Mouse (Mus musculus): ENCODE measurements around the gene Nfkb1. TPM values are rescaled to one million over a fixed set of nuclear protein-coding genes. Genes with fewer than 3 reads are reported as not detected.

Nfkb1 gene
- polyA plus RNA-seq, 1 experiment from 2014 or later: 22.6 TPM

GRCm38 (mm10) chr3:135689773-135690567, 1.4 kb downstream of the Nfkb1 start:
- H3K4me2 ChIP-seq (ENCODE audit: low read depth, low read length): peak overlapping the region; percentile 81
- no peak for ATAC-seq (ENCODE audit: insufficient read depth, low FRiP score)
- no peaks in the 10 kb centered on the region for H3K27me3 ChIP-seq (ENCODE audit: control insufficient read depth, insufficient read depth, low read length)
- H3K4me1 ChIP-seq (ENCODE audit: control insufficient read depth, insufficient read depth, low read length): peaks cover 28% of the 10 kb centered on the region
- H3K9ac ChIP-seq (ENCODE audit: low read length): peak overlapping the region; percentile 100
- peak overlapping the region; percentile 91 for H3K4me3 ChIP-seq (replicated peaks; ENCODE audit: low read length)
- H3K27ac ChIP-seq (ENCODE audit: low read length): peak overlapping the region; percentile 96
- 31% methylated on average over 10 of the region's 10 CpGs for WGBS
- no peaks in the 10 kb centered on the region for H3K36me3 ChIP-seq (ENCODE audit: control insufficient read depth, insufficient read depth, low read length)
- no peaks in the 10 kb centered on the region for H3K9me3 ChIP-seq (replicated peaks; ENCODE audit: control insufficient read depth, low read length)

- Histone ChIP-seq H3K27me3 (ENCODE audit: control insufficient read depth, insufficient read depth, low read length) (no peaks in the 10 kb centered on the region), H3K9me3 (replicated peaks; ENCODE audit: control insufficient read depth, low read length) (no peaks in the 10 kb centered on the region), H3K4me2 (ENCODE audit: low read depth, low read length) (peak overlapping the region; percentile 81), H3K27ac (ENCODE audit: low read length) (0 out of 2 replicates have a peak overlapping the region, but pooled peaks have one; percentile 11), H3K4me1 (ENCODE audit: control insufficient read depth, insufficient read depth, low read length) (peaks cover 28% of the 10 kb centered on the region), H3K36me3 (ENCODE audit: control insufficient read depth, insufficient read depth, low read length) (no peaks in the 10 kb centered on the region), H3K4me3 (replicated peaks; ENCODE audit: low read length) (peak overlapping the region; percentile 91), H3K9ac (ENCODE audit: low read length) (peak overlapping the region; percentile 43)
- WGBS: 26% methylated on average over 11 of the region's 11 CpGs
- ATAC-seq (ENCODE audit: insufficient read depth, low FRiP score): no peak
Measured at GRCm38 (mm10) chr3:135688970-135689772, 2.2 kb downstream of the Nfkb1 start.

- H3K4me2 ChIP-seq (ENCODE audit: low read depth, low read length): no peak overlapping the region
- H3K4me3 ChIP-seq (replicated peaks; ENCODE audit: low read length): no peak overlapping the region
- no peak for ATAC-seq (ENCODE audit: insufficient read depth, low FRiP score)
- no peaks in the 10 kb centered on the region for H3K27me3 ChIP-seq (ENCODE audit: control insufficient read depth, insufficient read depth, low read length)
- no peak overlapping the region for H3K9ac ChIP-seq (ENCODE audit: low read length)
- peaks cover 34% of the 10 kb centered on the region for H3K4me1 ChIP-seq (ENCODE audit: control insufficient read depth, insufficient read depth, low read length)
- no peaks in the 10 kb centered on the region for H3K36me3 ChIP-seq (ENCODE audit: control insufficient read depth, insufficient read depth, low read length)
- 67% methylated on average over 9 of the region's 9 CpGs for WGBS
- no peaks in the 10 kb centered on the region for H3K9me3 ChIP-seq (replicated peaks; ENCODE audit: control insufficient read depth, low read length)
- no peak overlapping the region for H3K27ac ChIP-seq (ENCODE audit: low read length)
Measured at GRCm38 (mm10) chr3:135687965-135688364, 3.4 kb downstream of the Nfkb1 start.

GRCm38 (mm10) chr3:135686419-135686818, 4.9 kb downstream of the Nfkb1 start:
- Histone ChIP-seq H3K36me3 (ENCODE audit: control insufficient read depth, insufficient read depth, low read length) (no peaks in the 10 kb centered on the region), H3K4me2 (ENCODE audit: low read depth, low read length) (no peak overlapping the region), H3K27ac (ENCODE audit: low read length) (no peak overlapping the region; the same call in 1 of the 2 replicates), H3K4me1 (ENCODE audit: control insufficient read depth, insufficient read depth, low read length) (peaks cover 38% of the 10 kb centered on the region), H3K27me3 (ENCODE audit: control insufficient read depth, insufficient read depth, low read length) (no peaks in the 10 kb centered on the region), H3K9me3 (replicated peaks; ENCODE audit: control insufficient read depth, low read length) (no peaks in the 10 kb centered on the region), H3K9ac (ENCODE audit: low read length) (no peak overlapping the region), H3K4me3 (replicated peaks; ENCODE audit: low read length) (no peak overlapping the region)
- no peak for ATAC-seq (ENCODE audit: insufficient read depth, low FRiP score)
- WGBS: 47% methylated on average over 5 of the region's 5 CpGs

- peaks cover 34% of the 10 kb centered on the region for H3K4me1 ChIP-seq (ENCODE audit: control insufficient read depth, insufficient read depth, low read length)
- no peaks in the 10 kb centered on the region for H3K36me3 ChIP-seq (ENCODE audit: control insufficient read depth, insufficient read depth, low read length)
- no peaks in the 10 kb centered on the region for H3K9me3 ChIP-seq (replicated peaks; ENCODE audit: control insufficient read depth, low read length)
- ATAC-seq (ENCODE audit: insufficient read depth, low FRiP score): no peak
- WGBS: 60% methylated on average over 6 of the region's 6 CpGs
- no peak overlapping the region for H3K27ac ChIP-seq (ENCODE audit: low read length)
- H3K9ac ChIP-seq (ENCODE audit: low read length): no peak overlapping the region; the same call in 1 of the 2 replicates
- no peaks in the 10 kb centered on the region for H3K27me3 ChIP-seq (ENCODE audit: control insufficient read depth, insufficient read depth, low read length)
- H3K4me2 ChIP-seq (ENCODE audit: low read depth, low read length): no peak overlapping the region
- no peak overlapping the region for H3K4me3 ChIP-seq (replicated peaks; ENCODE audit: low read length)
Measured at GRCm38 (mm10) chr3:135683275-135683674, 8.1 kb downstream of the Nfkb1 start.

- peak overlapping the region; percentile 41 for H3K27ac ChIP-seq (ENCODE audit: low read length)
- ATAC-seq (ENCODE audit: insufficient read depth, low FRiP score): 0 out of 2 replicates have a peak, but pooled peaks have one; percentile 53
- WGBS: 29% methylated on average over 3 of the region's 3 CpGs
- H3K4me1 ChIP-seq (ENCODE audit: control insufficient read depth, insufficient read depth, low read length): peaks cover 30% of the 10 kb centered on the region
- H3K9me3 ChIP-seq (replicated peaks; ENCODE audit: control insufficient read depth, low read length): no peaks in the 10 kb centered on the region
- H3K27me3 ChIP-seq (ENCODE audit: control insufficient read depth, insufficient read depth, low read length): no peaks in the 10 kb centered on the region
- H3K4me3 ChIP-seq (replicated peaks; ENCODE audit: low read length): no peak overlapping the region
- H3K9ac ChIP-seq (ENCODE audit: low read length): no peak overlapping the region
- no peaks in the 10 kb centered on the region for H3K36me3 ChIP-seq (ENCODE audit: control insufficient read depth, insufficient read depth, low read length)
- H3K4me2 ChIP-seq (ENCODE audit: low read depth, low read length): no peak overlapping the region
Measured at GRCm38 (mm10) chr3:135682240-135682639, 9.1 kb downstream of the Nfkb1 start.

GRCm38 (mm10) chr3:135681272-135681783, 10.0 kb downstream of the Nfkb1 start:
- Histone ChIP-seq H3K36me3 (ENCODE audit: control insufficient read depth, insufficient read depth, low read length) (no peaks in the 10 kb centered on the region), H3K9ac (ENCODE audit: low read length) (no peak overlapping the region), H3K4me2 (ENCODE audit: low read depth, low read length) (no peak overlapping the region), H3K27me3 (ENCODE audit: control insufficient read depth, insufficient read depth, low read length) (no peaks in the 10 kb centered on the region), H3K4me1 (ENCODE audit: control insufficient read depth, insufficient read depth, low read length) (peaks cover 28% of the 10 kb centered on the region), H3K9me3 (replicated peaks; ENCODE audit: control insufficient read depth, low read length) (no peaks in the 10 kb centered on the region), H3K27ac (ENCODE audit: low read length) (no peak overlapping the region), H3K4me3 (replicated peaks; ENCODE audit: low read length) (no peak overlapping the region)
- 28% methylated on average over 8 of the region's 8 CpGs for WGBS
- ATAC-seq (ENCODE audit: insufficient read depth, low FRiP score): no peak

GRCm38 (mm10) chr3:135680213-135680843, 11.0 kb downstream of the Nfkb1 start:
- WGBS: 70% methylated on average over 6 of the region's 6 CpGs
- ATAC-seq (ENCODE audit: insufficient read depth, low FRiP score): no peak
- Histone ChIP-seq H3K9ac (ENCODE audit: low read length) (no peak overlapping the region), H3K9me3 (replicated peaks; ENCODE audit: control insufficient read depth, low read length) (no peaks in the 10 kb centered on the region), H3K4me3 (replicated peaks; ENCODE audit: low read length) (no peak overlapping the region), H3K27me3 (ENCODE audit: control insufficient read depth, insufficient read depth, low read length) (no peaks in the 10 kb centered on the region), H3K4me1 (ENCODE audit: control insufficient read depth, insufficient read depth, low read length) (peaks cover 33% of the 10 kb centered on the region), H3K36me3 (ENCODE audit: control insufficient read depth, insufficient read depth, low read length) (no peaks in the 10 kb centered on the region), H3K27ac (ENCODE audit: low read length) (no peak overlapping the region), H3K4me2 (ENCODE audit: low read depth, low read length) (no peak overlapping the region)

All from stomach, embryonic 16.5 days (tissue).